Mouse (Mus musculus): ENCODE measurements around the gene Spocd1. TPM values are rescaled to one million over a fixed set of nuclear protein-coding genes. Genes with fewer than 3 reads are reported as not detected.
A peak's percentile ranks its signal among the peaks of the same experiment; 100 is the strongest.

The Spocd1 gene
- total RNA-seq, 1 experiment: 0.13 TPM

DNA sequence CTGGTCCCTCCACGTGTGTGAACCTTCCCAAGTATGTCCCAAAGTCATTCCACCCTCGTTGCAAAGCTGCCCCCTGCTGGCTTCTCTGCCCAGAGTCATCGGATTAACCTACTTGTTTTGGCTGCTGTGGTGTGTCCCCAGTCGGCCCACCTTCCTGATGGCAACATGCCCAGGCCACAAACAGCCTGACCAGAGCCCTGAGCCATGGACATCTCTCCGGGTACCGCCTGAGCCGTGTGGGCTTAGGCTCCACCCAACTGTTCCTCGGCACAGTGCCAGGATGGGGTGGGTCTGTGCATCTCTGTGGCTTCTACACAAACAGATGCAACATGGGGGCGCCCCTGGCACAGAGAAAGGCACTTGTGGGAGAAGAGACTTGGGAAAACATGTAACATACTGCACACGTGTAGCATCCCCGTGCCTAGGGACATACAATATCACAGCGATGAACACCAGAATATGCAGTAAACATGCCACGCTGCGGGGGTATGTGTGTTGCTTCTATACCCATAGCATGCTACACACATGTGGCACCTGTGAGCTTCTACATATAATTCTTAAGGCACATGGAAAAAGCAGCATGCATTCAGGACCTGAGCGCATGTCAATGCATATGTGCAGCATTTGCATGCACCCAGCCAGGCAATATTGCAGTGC is 54.8 kb downstream of the Spocd1 start:
- TF ChIP-seq HCFC1 (IDR thresholded peaks at IDR 0.05; ENCODE audit: borderline replicate concordance, insufficient read depth, low read length): no peak
- peak; percentile 43; the same call in 1 of the 2 replicates for TF ChIP-seq ZC3H11A (IDR thresholded peaks at IDR 0.05; ENCODE audit: borderline replicate concordance, low read depth, low read length)
- no peak overlapping the region for H3K9ac ChIP-seq (ENCODE audit: insufficient read depth, low read depth, low read length, poor library complexity, severe bottlenecking)
- H3K4me1 ChIP-seq (ENCODE audit: control insufficient read depth in 2 of 2, insufficient read depth in 2 of 2, low read length in 2 of 2, poor library complexity in 1 of 2): peaks cover 6 to 40% of the 10 kb centered on the region in 2 experiments
- in situ Hi-C loops (cut with MboI; ENCODE audit: low sequenced_read_pairs in 2 of 2, unreplicated experiment in 2 of 2): no loop called here
- peak overlapping the region; percentile 66 to 75; a peak in 2 of 4 replicates for H3K4me3 ChIP-seq (ENCODE audit: insufficient read depth in 1 of 2, low read depth in 1 of 2, low read length in 2 of 2, poor library complexity in 1 of 2, severe bottlenecking in 1 of 2)
- H3K9me3 ChIP-seq (ENCODE audit: control insufficient read depth, insufficient read depth, low read depth, low read length): no peaks in the 10 kb centered on the region
- H3K27ac ChIP-seq (ENCODE audit: insufficient read depth, low read depth, low read length, poor library complexity, severe bottlenecking): no peak overlapping the region
- H3K36me3 ChIP-seq (ENCODE audit: control insufficient read depth, insufficient read depth, low read length, poor library complexity, severe bottlenecking): no peaks in the 10 kb centered on the region
- DNase-seq (ENCODE audit: low read depth, low spot score): peak; percentile 60

DNA sequence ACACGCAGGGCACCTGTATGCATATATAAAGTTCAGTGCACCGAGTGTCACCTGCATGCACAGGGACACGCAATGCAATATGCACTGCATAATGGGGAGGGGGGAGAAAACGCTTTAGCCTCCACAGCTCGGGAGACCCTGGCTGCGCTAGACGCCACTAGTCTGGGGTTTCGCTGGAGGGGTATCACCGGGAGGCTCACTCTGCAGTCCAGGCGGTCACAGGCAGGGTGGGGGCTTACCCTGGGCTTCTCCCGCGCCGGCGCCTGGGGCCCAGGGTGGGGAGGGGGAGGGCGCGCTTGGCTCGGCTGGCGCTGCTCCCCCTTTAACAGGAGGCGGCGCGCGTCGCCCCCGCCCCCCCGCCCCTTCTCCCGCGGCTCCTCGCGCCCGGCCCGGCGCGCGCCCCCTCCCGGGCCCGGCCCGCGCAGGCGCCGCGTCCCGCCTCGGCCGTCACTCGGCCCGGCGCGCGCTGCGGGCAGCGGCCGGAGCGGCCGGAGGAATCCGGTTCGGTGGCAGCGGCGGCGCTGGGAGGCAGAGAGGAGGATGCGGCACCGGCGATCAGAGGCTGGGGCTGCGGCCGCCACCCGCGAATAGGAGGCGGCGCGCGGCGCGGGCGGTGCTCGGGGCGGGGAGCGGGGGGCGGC is 55.5 kb downstream of the Spocd1 start, which contains the start of gene Adgrb2:
Adgrb2 (plus strand) TSS at position 450 of the 641 bp plus-strand sequence.
- TF ChIP-seq CHD2 (IDR thresholded peaks at IDR 0.05; ENCODE audit: low read depth, low read length) (no peak), MAFK (IDR thresholded peaks at IDR 0.05; ENCODE audit: insufficient read depth, low read depth, low read length) (no peak), ZC3H11A (IDR thresholded peaks at IDR 0.05; ENCODE audit: borderline replicate concordance, low read depth, low read length) (no peak), ZNF384 (IDR thresholded peaks at IDR 0.05; ENCODE audit: low read depth, low read length) (no peak), HCFC1 (IDR thresholded peaks at IDR 0.05; ENCODE audit: borderline replicate concordance, insufficient read depth, low read length) (no peak)
- Histone ChIP-seq H3K4me3 (ENCODE audit: insufficient read depth in 1 of 2, low read depth in 1 of 2, low read length in 2 of 2, poor library complexity in 1 of 2, severe bottlenecking in 1 of 2) (peak within 1 kb of the TSS; percentile 75 to 82), H3K9me3 (ENCODE audit: control insufficient read depth, insufficient read depth, low read depth, low read length) (no peaks in the 10 kb centered on the region), H3K36me3 (ENCODE audit: control insufficient read depth, insufficient read depth, low read length, poor library complexity, severe bottlenecking) (no peaks in the 10 kb centered on the region), H3K4me1 (ENCODE audit: control insufficient read depth in 2 of 2, insufficient read depth in 2 of 2, low read length in 2 of 2, poor library complexity in 1 of 2) (peaks cover 6 to 39% of the 10 kb centered on the region in 2 experiments), H3K27ac (ENCODE audit: insufficient read depth, low read depth, low read length, poor library complexity, severe bottlenecking) (no peak within 1 kb of the TSS), H3K9ac (ENCODE audit: insufficient read depth, low read depth, low read length, poor library complexity, severe bottlenecking) (peak within 1 kb of the TSS; percentile 68)
- no peak for DNase-seq (ENCODE audit: low read depth, low spot score)
- in situ Hi-C loops (cut with MboI; ENCODE audit: low sequenced_read_pairs in 2 of 2, unreplicated experiment in 2 of 2): no loop called here

DNA sequence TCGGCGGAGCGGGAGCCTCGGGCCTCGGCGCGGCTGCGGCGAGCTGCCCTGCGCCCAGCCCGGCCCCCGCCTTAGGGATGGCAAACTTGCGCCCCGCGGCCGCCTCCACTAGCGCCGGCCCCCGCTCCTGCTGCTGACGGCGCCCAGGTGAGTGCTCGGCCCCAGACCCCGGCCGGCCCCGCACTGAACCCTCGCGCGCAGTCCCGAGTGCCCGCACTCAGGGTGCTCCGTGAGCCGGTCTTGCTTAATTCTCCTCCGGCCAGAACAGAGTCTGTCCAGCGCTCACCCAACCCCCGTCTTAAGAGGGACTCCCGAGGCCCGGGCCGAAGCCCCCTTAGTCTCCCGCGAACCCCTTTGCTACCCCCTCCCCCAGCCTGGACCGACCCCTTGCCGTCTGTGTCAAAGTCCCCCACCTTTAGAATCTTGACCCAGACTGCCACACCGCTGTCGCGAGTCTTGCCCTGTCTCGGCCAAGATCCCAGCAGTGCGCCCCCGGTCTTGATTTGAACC is 56.2 kb downstream of the Spocd1 start:
- Histone ChIP-seq H3K9me3 (ENCODE audit: control insufficient read depth, insufficient read depth, low read depth, low read length) (no peaks in the 10 kb centered on the region), H3K4me3 (ENCODE audit: insufficient read depth in 1 of 2, low read depth in 1 of 2, low read length in 2 of 2, poor library complexity in 1 of 2, severe bottlenecking in 1 of 2) (peak overlapping the region; percentile 75 to 82), H3K27ac (ENCODE audit: insufficient read depth, low read depth, low read length, poor library complexity, severe bottlenecking) (no peak overlapping the region), H3K36me3 (ENCODE audit: control insufficient read depth, insufficient read depth, low read length, poor library complexity, severe bottlenecking) (no peaks in the 10 kb centered on the region), H3K4me1 (ENCODE audit: control insufficient read depth in 2 of 2, insufficient read depth in 2 of 2, low read length in 2 of 2, poor library complexity in 1 of 2) (peaks cover 6 to 39% of the 10 kb centered on the region in 2 experiments), H3K9ac (ENCODE audit: insufficient read depth, low read depth, low read length, poor library complexity, severe bottlenecking) (peak overlapping the region; percentile 68)
- TF ChIP-seq ZC3H11A (IDR thresholded peaks at IDR 0.05; ENCODE audit: borderline replicate concordance, low read depth, low read length): no peak
- no peak for TF ChIP-seq ZNF384 (IDR thresholded peaks at IDR 0.05; ENCODE audit: low read depth, low read length)
- TF ChIP-seq HCFC1 (IDR thresholded peaks at IDR 0.05; ENCODE audit: borderline replicate concordance, insufficient read depth, low read length): no peak
- no peak for TF ChIP-seq CHD2 (IDR thresholded peaks at IDR 0.05; ENCODE audit: low read depth, low read length)
- TF ChIP-seq MAFK (IDR thresholded peaks at IDR 0.05; ENCODE audit: insufficient read depth, low read depth, low read length): no peak
- in situ Hi-C loops (cut with MboI; ENCODE audit: low sequenced_read_pairs in 2 of 2, unreplicated experiment in 2 of 2): no loop called here
- no peak for DNase-seq (ENCODE audit: low read depth, low spot score)

DNA sequence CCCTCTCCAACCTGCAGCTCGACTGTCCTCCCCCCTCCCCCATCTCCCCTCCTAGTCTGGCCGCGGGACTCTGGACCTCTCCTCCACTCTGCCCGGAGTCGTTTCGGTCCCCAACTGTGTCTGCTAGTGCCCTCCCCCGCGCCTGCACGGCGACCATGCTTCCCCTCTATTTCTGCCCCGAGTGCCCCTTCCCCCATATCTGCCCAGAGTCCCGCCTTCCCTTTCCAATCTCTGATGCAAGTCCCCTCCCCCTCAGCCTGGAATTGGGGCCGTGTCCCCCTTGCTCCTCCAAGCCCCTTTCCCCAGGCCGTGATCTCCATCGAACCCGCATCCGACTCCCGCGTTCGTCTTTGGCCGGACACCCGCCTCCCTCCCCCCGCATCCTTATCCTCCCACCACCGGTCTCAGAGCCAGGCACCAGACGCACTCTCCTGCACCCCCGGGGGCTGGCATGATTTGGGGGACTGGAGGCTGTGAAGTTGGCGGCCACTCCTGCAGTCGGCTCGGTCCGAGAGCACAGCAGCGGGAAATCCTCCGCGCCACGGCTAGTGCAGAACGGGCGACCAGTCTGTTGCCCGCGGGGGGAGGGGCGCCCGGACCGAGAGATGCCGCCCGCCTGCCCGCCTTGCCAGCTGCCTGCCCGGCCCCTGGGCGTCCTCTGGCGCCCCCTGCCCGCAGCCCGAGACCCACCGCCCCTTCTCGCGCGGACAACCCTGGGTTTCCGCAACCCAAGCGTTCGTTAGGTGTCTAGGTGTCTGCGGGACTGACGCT is 56.8 kb downstream of the Spocd1 start:
- no peak for DNase-seq (ENCODE audit: low read depth, low spot score)
- TF ChIP-seq ZC3H11A (IDR thresholded peaks at IDR 0.05; ENCODE audit: borderline replicate concordance, low read depth, low read length): no peak
- no peak for TF ChIP-seq HCFC1 (IDR thresholded peaks at IDR 0.05; ENCODE audit: borderline replicate concordance, insufficient read depth, low read length)
- Histone ChIP-seq H3K36me3 (ENCODE audit: control insufficient read depth, insufficient read depth, low read length, poor library complexity, severe bottlenecking) (no peaks in the 10 kb centered on the region), H3K4me1 (ENCODE audit: control insufficient read depth in 2 of 2, insufficient read depth in 2 of 2, low read length in 2 of 2, poor library complexity in 1 of 2) (peaks cover 6 to 34% of the 10 kb centered on the region in 2 experiments), H3K4me3 (ENCODE audit: insufficient read depth in 1 of 2, low read depth in 1 of 2, low read length in 2 of 2, poor library complexity in 1 of 2, severe bottlenecking in 1 of 2) (peak overlapping the region; percentile 75 to 82), H3K9ac (ENCODE audit: insufficient read depth, low read depth, low read length, poor library complexity, severe bottlenecking) (peak overlapping the region; percentile 68), H3K27ac (ENCODE audit: insufficient read depth, low read depth, low read length, poor library complexity, severe bottlenecking) (no peak overlapping the region), H3K9me3 (ENCODE audit: control insufficient read depth, insufficient read depth, low read depth, low read length) (no peaks in the 10 kb centered on the region)
- in situ Hi-C loops (cut with MboI; ENCODE audit: low sequenced_read_pairs in 2 of 2, unreplicated experiment in 2 of 2): no loop called here
